Mouse (Mus musculus): ENCODE measurements at regions not wholly inside any gene's neighbourhood (a gene's known extent, or its start where the extent isn't known, plus 50 kb on each side); places are given as distances from the start of the nearest gene placed in this dataset.

GRCm38 (mm10) chr5:35185826-35186225 lies 80.3 kb upstream of the Lrpap1 start:
- Histone ChIP-seq H3K9ac (ENCODE audit: low read depth, low read length) (no peak overlapping the region), H3K4me3 (ENCODE audit: low read depth, low read length) (no peak overlapping the region), H3K27me3 (ENCODE audit: control insufficient read depth, insufficient read depth, low read length) (0 out of 2 replicates have a peak, but pooled peaks cover 4% of the 10 kb centered on the region), H3K4me2 (no peak overlapping the region), H3K4me1 (ENCODE audit: control insufficient read depth, insufficient read depth, low read length) (peaks cover 11% of the 10 kb centered on the region), H3K36me3 (ENCODE audit: control insufficient read depth, insufficient read depth, low read length) (no peaks in the 10 kb centered on the region), H3K27ac (ENCODE audit: low read depth, low read length) (no peak overlapping the region), H3K9me3 (replicated peaks; ENCODE audit: control insufficient read depth, low read length) (no peaks in the 10 kb centered on the region)
- ATAC-seq (replicated peaks; ENCODE audit: insufficient number of reproducible peaks, low FRiP score, low TSS enrichment), result no peak
- 62% methylated on average over 3 of the region's 3 CpGs for WGBS (ENCODE audit: insufficient replicate concordance)

DNA sequence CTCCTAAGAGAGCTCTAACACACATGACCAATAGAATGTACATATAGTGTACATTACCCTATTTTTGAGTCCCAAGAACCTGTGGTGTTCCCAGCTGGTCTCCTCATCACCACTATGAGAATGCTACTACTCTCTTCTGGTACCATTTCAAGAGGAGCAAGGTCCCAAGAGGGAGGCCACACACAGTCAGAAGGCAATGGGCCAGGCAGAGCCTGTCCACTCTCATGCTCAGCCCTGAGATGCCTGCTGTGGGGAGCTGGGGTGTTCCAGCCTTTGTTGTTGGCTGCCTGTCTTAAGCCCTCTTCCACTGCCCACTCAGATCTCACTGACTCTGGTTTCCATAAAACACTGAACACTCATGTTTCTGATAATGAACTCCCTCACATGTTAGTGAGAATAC lies 79.7 kb upstream of the Lrpap1 start:
- Histone ChIP-seq H3K9me3 (replicated peaks; ENCODE audit: control insufficient read depth, low read length) (no peaks in the 10 kb centered on the region), H3K27ac (ENCODE audit: low read depth, low read length) (no peak overlapping the region), H3K9ac (ENCODE audit: low read depth, low read length) (no peak overlapping the region), H3K4me2 (no peak overlapping the region), H3K36me3 (ENCODE audit: control insufficient read depth, insufficient read depth, low read length) (no peaks in the 10 kb centered on the region), H3K27me3 (ENCODE audit: control insufficient read depth, insufficient read depth, low read length) (0 out of 2 replicates have a peak, but pooled peaks cover 4% of the 10 kb centered on the region), H3K4me3 (ENCODE audit: low read depth, low read length) (no peak overlapping the region), H3K4me1 (ENCODE audit: control insufficient read depth, insufficient read depth, low read length) (peaks cover 11% of the 10 kb centered on the region)
- no peak for ATAC-seq (replicated peaks; ENCODE audit: insufficient number of reproducible peaks, low FRiP score, low TSS enrichment)

DNA sequence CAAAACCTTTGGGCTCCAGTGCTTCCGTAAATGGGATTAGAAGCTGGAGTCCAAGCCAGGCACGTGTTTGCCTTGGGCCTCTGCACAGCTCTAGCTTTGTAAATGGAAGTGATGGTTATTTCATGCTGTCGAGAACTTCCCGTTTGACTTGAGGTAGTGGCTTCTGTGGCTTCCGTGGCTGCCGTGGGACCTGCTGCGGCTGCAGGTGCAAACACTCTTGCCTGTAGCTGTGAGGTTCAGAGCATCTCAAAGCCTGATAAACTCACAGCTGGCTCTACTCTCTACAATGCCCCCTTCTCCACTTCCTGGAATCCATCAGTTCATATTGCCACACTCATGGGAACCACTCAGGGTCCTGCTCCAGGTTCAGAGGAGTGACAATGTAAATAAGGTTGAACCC lies 77.9 kb upstream of the Lrpap1 start:
- peaks cover 5% of the 10 kb centered on the region; the same call in 1 of the 2 replicates for H3K4me1 ChIP-seq (ENCODE audit: control insufficient read depth, insufficient read depth, low read length)
- H3K9me3 ChIP-seq (replicated peaks; ENCODE audit: control insufficient read depth, low read length), result no peaks in the 10 kb centered on the region
- no peak overlapping the region for H3K4me3 ChIP-seq (ENCODE audit: low read depth, low read length)
- no peaks in the 10 kb centered on the region for H3K36me3 ChIP-seq (ENCODE audit: control insufficient read depth, insufficient read depth, low read length)
- H3K27ac ChIP-seq (ENCODE audit: low read depth, low read length), result no peak overlapping the region
- no peak overlapping the region for H3K9ac ChIP-seq (ENCODE audit: low read depth, low read length)
- no peak for ATAC-seq (replicated peaks; ENCODE audit: insufficient number of reproducible peaks, low FRiP score, low TSS enrichment)
- whole genome bisulfite sequencing (ENCODE audit: insufficient replicate concordance), result 81% methylated on average over 7 of the region's 7 CpGs
- 0 out of 2 replicates have a peak, but pooled peaks cover 3% of the 10 kb centered on the region for H3K27me3 ChIP-seq (ENCODE audit: control insufficient read depth, insufficient read depth, low read length)
- H3K4me2 ChIP-seq, result no peak overlapping the region

DNA sequence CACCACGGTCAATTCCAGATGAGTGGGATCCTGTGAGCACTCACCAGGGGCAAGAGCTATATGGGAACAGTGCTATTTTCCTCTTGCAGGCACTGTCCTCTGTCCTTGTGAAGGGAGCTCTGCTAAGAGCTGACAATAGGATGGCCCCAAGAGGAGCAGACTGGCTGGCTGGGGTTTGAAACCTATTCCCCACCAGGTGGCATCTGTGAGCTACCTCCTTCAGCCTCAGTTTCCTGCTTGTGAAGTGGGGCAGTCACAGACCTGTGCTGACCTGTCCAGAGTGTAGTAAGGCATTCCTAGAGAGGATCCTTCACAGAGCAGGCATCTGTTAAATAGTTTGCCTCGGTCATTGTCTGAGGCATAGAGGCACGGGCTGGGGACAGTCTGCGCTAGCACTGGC lies 71.8 kb upstream of the Lrpap1 start:
- Histone ChIP-seq H3K9ac (ENCODE audit: low read depth, low read length) (no peak overlapping the region), H3K27ac (ENCODE audit: low read depth, low read length) (no peak overlapping the region), H3K4me1 (ENCODE audit: control insufficient read depth, insufficient read depth, low read length) (no peaks in the 10 kb centered on the region), H3K4me2 (no peak overlapping the region), H3K4me3 (ENCODE audit: low read depth, low read length) (no peak overlapping the region), H3K36me3 (ENCODE audit: control insufficient read depth, insufficient read depth, low read length) (no peaks in the 10 kb centered on the region), H3K27me3 (ENCODE audit: control insufficient read depth, insufficient read depth, low read length) (no peaks in the 10 kb centered on the region), H3K9me3 (replicated peaks; ENCODE audit: control insufficient read depth, low read length) (no peaks in the 10 kb centered on the region)
- WGBS (ENCODE audit: insufficient replicate concordance), result 67% methylated on average over 4 of the region's 4 CpGs
- ATAC-seq (replicated peaks; ENCODE audit: insufficient number of reproducible peaks, low FRiP score, low TSS enrichment), result no peak

- WGBS (ENCODE audit: insufficient replicate concordance), result 51% methylated on average over 13 of the region's 13 CpGs
- no peak for ATAC-seq (replicated peaks; ENCODE audit: insufficient number of reproducible peaks, low FRiP score, low TSS enrichment)
- H3K9ac ChIP-seq (ENCODE audit: low read depth, low read length), result no peak overlapping the region
These were observed 70.7 kb upstream of the Lrpap1 start for GRCm38 (mm10) chr5:35176112-35176848.

DNA sequence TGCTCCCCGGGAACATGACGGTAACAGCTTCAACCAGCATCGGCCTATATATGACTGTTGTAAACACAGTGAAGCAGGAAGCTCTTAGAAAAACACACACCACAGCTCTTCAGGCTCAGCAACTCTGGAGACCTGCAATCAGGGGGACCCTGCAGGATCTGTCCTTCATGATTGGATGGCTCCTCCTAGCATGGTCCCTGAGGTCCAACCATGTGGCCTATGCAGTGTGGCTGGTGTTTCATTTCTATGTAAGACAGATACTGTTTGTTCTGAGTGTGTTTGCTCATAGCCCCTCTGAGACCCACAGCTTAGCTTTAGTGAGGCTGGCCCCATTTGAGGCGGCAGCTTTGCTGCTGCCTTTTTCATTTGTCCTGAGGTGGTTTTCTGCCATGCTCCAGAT lies 68.8 kb upstream of the Lrpap1 start:
- no peaks in the 10 kb centered on the region for H3K4me1 ChIP-seq (ENCODE audit: control insufficient read depth, insufficient read depth, low read length)
- no peak overlapping the region for H3K4me2 ChIP-seq
- WGBS (ENCODE audit: insufficient replicate concordance), result 69% methylated on average over 4 of the region's 4 CpGs
- no peaks in the 10 kb centered on the region for H3K9me3 ChIP-seq (replicated peaks; ENCODE audit: control insufficient read depth, low read length)
- no peak for ATAC-seq (replicated peaks; ENCODE audit: insufficient number of reproducible peaks, low FRiP score, low TSS enrichment)
- H3K9ac ChIP-seq (ENCODE audit: low read depth, low read length), result no peak overlapping the region
- no peak overlapping the region for H3K4me3 ChIP-seq (ENCODE audit: low read depth, low read length)
- no peak overlapping the region for H3K27ac ChIP-seq (ENCODE audit: low read depth, low read length)
- H3K36me3 ChIP-seq (ENCODE audit: control insufficient read depth, insufficient read depth, low read length), result no peaks in the 10 kb centered on the region
- no peaks in the 10 kb centered on the region for H3K27me3 ChIP-seq (ENCODE audit: control insufficient read depth, insufficient read depth, low read length)

More at GRCm38 (mm10) chr5:35176112-35176848, 70.7 kb upstream of the Lrpap1 start:
- Histone ChIP-seq H3K4me1 (ENCODE audit: control insufficient read depth, insufficient read depth, low read length) (no peaks in the 10 kb centered on the region), H3K36me3 (ENCODE audit: control insufficient read depth, insufficient read depth, low read length) (no peaks in the 10 kb centered on the region), H3K27ac (ENCODE audit: low read depth, low read length) (no peak overlapping the region), H3K4me3 (ENCODE audit: low read depth, low read length) (no peak overlapping the region), H3K27me3 (ENCODE audit: control insufficient read depth, insufficient read depth, low read length) (no peaks in the 10 kb centered on the region), H3K4me2 (no peak overlapping the region), H3K9me3 (replicated peaks; ENCODE audit: control insufficient read depth, low read length) (no peaks in the 10 kb centered on the region)

DNA sequence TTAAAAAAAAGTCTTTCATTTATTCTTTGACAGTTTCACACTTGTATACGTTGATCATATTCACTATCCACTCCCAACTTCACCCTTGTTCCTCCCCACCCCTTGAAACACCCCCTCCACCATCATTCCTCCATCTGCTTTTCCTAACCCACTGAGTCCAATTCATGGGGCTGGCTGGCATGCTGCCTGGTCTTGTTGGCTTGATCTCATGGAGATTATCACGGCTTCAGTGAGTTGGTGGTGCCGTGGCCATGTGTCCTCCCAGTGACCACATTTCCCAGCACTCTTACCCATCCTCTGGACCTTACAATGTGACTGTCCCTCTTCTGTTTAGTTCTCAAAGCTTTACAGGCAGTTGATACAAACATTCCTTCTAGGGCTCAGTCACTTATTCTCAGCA lies 65.8 kb upstream of the Lrpap1 start:
- peaks cover 5% of the 10 kb centered on the region for H3K4me1 ChIP-seq (ENCODE audit: control insufficient read depth, insufficient read depth, low read length)
- ATAC-seq (replicated peaks; ENCODE audit: insufficient number of reproducible peaks, low FRiP score, low TSS enrichment), result no peak
- no peak overlapping the region for H3K27ac ChIP-seq (ENCODE audit: low read depth, low read length)
- no peak overlapping the region for H3K9ac ChIP-seq (ENCODE audit: low read depth, low read length)
- no peak overlapping the region for H3K4me3 ChIP-seq (ENCODE audit: low read depth, low read length)
- H3K36me3 ChIP-seq (ENCODE audit: control insufficient read depth, insufficient read depth, low read length), result no peaks in the 10 kb centered on the region
- H3K4me2 ChIP-seq, result no peak overlapping the region
- no peaks in the 10 kb centered on the region for H3K9me3 ChIP-seq (replicated peaks; ENCODE audit: control insufficient read depth, low read length)
- 82% methylated on average over 3 of the region's 3 CpGs for WGBS (ENCODE audit: insufficient replicate concordance)
- no peaks in the 10 kb centered on the region for H3K27me3 ChIP-seq (ENCODE audit: control insufficient read depth, insufficient read depth, low read length)

DNA sequence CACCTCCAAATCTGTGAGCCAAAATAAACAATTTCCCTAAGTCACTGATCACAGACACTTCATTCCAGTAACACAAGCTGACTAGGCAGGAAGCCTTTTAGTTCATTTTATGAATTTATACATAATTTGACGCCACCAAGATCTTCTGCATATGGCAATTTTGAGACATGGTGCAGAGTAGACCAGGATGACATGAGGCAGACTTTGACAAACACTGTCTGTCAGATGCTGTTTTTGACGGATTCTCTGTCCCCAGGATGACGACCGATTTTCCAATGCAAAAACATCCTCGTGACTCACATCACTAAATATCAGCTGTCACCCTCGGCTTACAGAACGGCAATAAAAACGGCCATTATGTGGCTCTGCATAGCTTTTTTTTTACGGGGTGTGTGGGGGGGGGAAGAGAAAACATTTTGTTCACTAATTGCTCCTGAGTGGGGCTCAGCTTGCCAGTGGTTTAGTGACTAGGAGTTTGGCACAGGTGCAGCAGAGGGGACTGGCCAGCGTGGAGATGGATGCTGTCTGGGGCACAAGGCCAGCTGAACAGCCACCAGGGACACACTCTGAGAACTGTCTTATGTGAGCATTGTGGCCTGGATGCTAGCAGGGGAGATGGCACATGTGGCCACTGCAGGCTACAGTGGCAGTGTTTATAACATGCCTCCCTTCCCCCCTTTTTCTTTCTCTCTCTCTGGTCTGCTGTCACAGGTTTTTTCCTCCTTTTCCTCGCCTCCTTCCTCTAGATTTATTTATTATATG lies 65.0 kb upstream of the Lrpap1 start:
- no peak for ATAC-seq (replicated peaks; ENCODE audit: insufficient number of reproducible peaks, low FRiP score, low TSS enrichment)
- Histone ChIP-seq H3K9ac (ENCODE audit: low read depth, low read length) (no peak overlapping the region), H3K4me3 (ENCODE audit: low read depth, low read length) (no peak overlapping the region), H3K9me3 (replicated peaks; ENCODE audit: control insufficient read depth, low read length) (no peaks in the 10 kb centered on the region), H3K27me3 (ENCODE audit: control insufficient read depth, insufficient read depth, low read length) (no peaks in the 10 kb centered on the region), H3K36me3 (ENCODE audit: control insufficient read depth, insufficient read depth, low read length) (no peaks in the 10 kb centered on the region), H3K4me1 (ENCODE audit: control insufficient read depth, insufficient read depth, low read length) (peaks cover 8% of the 10 kb centered on the region), H3K4me2 (no peak overlapping the region), H3K27ac (ENCODE audit: low read depth, low read length) (no peak overlapping the region)
- WGBS (ENCODE audit: insufficient replicate concordance), result 84% methylated on average over 11 of the region's 11 CpGs

All from heart, embryonic 11.5 days (tissue).